Mouse (Mus musculus) MEL (cell line): ENCODE results near the gene Procr. TPM values are rescaled to one million over a fixed set of nuclear protein-coding genes. Genes with fewer than 3 reads are reported as not detected.
A peak's percentile ranks its signal among the peaks of the same experiment; 100 is the strongest.

Experiments
- DNase-seq: peaks from one replicate; pipeline ENCODE4 v3.0.0; 2011; ENCODE audit warnings: low read depth, low spot score
- H3K27ac ChIP-seq: 2 replicates; pipeline ENCODE4 v1.5.1; 2012; ENCODE audit warnings: low read depth, mild to moderate bottlenecking, control low read depth, low read length, moderate library complexity; ENCODE audit not compliant: control insufficient read depth
- H3K27me3 ChIP-seq, 2 experiments: fragments of 150-350 bp in 1 of 2; sonication (generic) in 1 of 2; 2 replicates each; pipeline ENCODE4 v1.6.1; 2012; ENCODE audit warnings: low read length in 2 of 2, mild to moderate bottlenecking in 2 of 2, improper control_type of control experiment in 1 of 2, moderate library complexity in 1 of 2; ENCODE audit not compliant: insufficient read depth in 2 of 2, control insufficient read depth in 1 of 2
- H3K36me3 ChIP-seq, 2 experiments: 2 replicates each; pipeline ENCODE4 v1.6.1; 2012 to 2014; ENCODE audit warnings: low read length in 2 of 2, improper control_type of control experiment in 1 of 2, inconsistent platforms in 1 of 2, mild to moderate bottlenecking in 1 of 2; ENCODE audit not compliant: insufficient read depth in 2 of 2, control insufficient read depth in 1 of 2
- H3K4me1 ChIP-seq, 2 experiments: fragments of 150-350 bp in 1 of 2; sonication (generic) in 1 of 2; 2 replicates each; pipeline ENCODE4 v1.6.1; 2012; ENCODE audit warnings: low read length in 2 of 2, improper control_type of control experiment in 1 of 2, mild to moderate bottlenecking in 1 of 2; ENCODE audit not compliant: insufficient read depth in 2 of 2, control insufficient read depth in 1 of 2
- H3K4me3 ChIP-seq, 2 experiments: fragments of 150-350 bp in 1 of 2; sonication (generic) in 1 of 2; 2 replicates each; pipeline ENCODE4 v1.5.1; 2012; ENCODE audit warnings: low read depth in 2 of 2, low read length in 2 of 2, mild to moderate bottlenecking in 2 of 2, moderate library complexity in 2 of 2, control low read depth in 1 of 2, improper control_type of control experiment in 1 of 2; ENCODE audit not compliant: control insufficient read depth in 1 of 2, insufficient read depth in 1 of 2
- H3K79me2 ChIP-seq: 2 replicates; pipeline ENCODE4 v1.6.1; 2012; ENCODE audit warnings: mild to moderate bottlenecking, low read length, moderate library complexity; ENCODE audit not compliant: control insufficient read depth, poor library complexity, insufficient read depth
- H3K9ac ChIP-seq: 2 replicates; pipeline ENCODE4 v1.6.1; 2012; ENCODE audit warnings: low read depth, mild to moderate bottlenecking, control low read depth, low read length, moderate library complexity; ENCODE audit not compliant: control insufficient read depth, poor library complexity, severe bottlenecking
- H3K9me3 ChIP-seq: fragments of 150-350 bp; sonication (generic); replicated peaks from 2 replicates; pipeline ENCODE4 v1.6.1; 2012; ENCODE audit warnings: mild to moderate bottlenecking, low read length, improper control_type of control experiment, moderate library complexity; ENCODE audit not compliant: insufficient read depth
- BHLHE40 ChIP-seq: IDR thresholded peaks from 2 replicates; pipeline ENCODE4 v1.6.1; 2012; ENCODE audit warnings: low read depth, mild to moderate bottlenecking, inconsistent platforms, low read length, improper control_type of control experiment, borderline replicate concordance
- CTCF ChIP-seq, 3 experiments: IDR thresholded peaks in 2 of 3; conservative IDR thresholded peaks in 1 of 3; 2 replicates each; pipeline ENCODE4 v1.5.1; 2011 to 2012; ENCODE audit warnings: low read length in 3 of 3, low read depth in 2 of 3, mild to moderate bottlenecking in 2 of 3, improper control_type of control experiment in 1 of 3, inconsistent platforms in 1 of 3, mixed read lengths in 1 of 3, moderate library complexity in 1 of 3; ENCODE audit not compliant: control insufficient read depth in 1 of 3, insufficient read depth in 1 of 3, poor library complexity in 1 of 3, severe bottlenecking in 1 of 3
- ELF1 ChIP-seq: IDR thresholded peaks from 2 replicates; pipeline ENCODE4 v1.6.1; 2014; ENCODE audit warnings: low read depth, mild to moderate bottlenecking, inconsistent platforms, low read length, improper control_type of control experiment, moderate library complexity
- EP300 ChIP-seq, 2 experiments: IDR thresholded peaks; 2 replicates each; pipeline ENCODE4 v1.6.1; 2011; ENCODE audit warnings: improper control_type of control experiment in 2 of 2, low read length in 2 of 2, low read depth in 1 of 2, mild to moderate bottlenecking in 1 of 2
- GABPA ChIP-seq: IDR thresholded peaks from 2 replicates; pipeline ENCODE4 v1.6.1; 2012; ENCODE audit warnings: low read depth, mild to moderate bottlenecking, inconsistent platforms, low read length, improper control_type of control experiment, moderate library complexity
- KAT2A ChIP-seq: conservative IDR thresholded peaks from 2 replicates; pipeline ENCODE4 v1.6.1; 2012; ENCODE audit warnings: low read depth, low read length, improper control_type of control experiment, inconsistent platforms
- MAX ChIP-seq: IDR thresholded peaks from 2 replicates; pipeline ENCODE4 v1.6.1; 2011; ENCODE audit warnings: low read length, improper control_type of control experiment
- MAZ ChIP-seq: IDR thresholded peaks from 2 replicates; pipeline ENCODE4 v1.6.1; 2012; ENCODE audit warnings: low read depth, mild to moderate bottlenecking, inconsistent platforms, low read length, improper control_type of control experiment
- MXI1 ChIP-seq: IDR thresholded peaks from 2 replicates; pipeline ENCODE4 v1.6.1; 2011; ENCODE audit warnings: mild to moderate bottlenecking, low read depth, low read length, improper control_type of control experiment
- MYB ChIP-seq: IDR thresholded peaks from 2 replicates; pipeline ENCODE4 v1.6.1; 2011; ENCODE audit warnings: mild to moderate bottlenecking, low read depth, low read length, improper control_type of control experiment
- MYC ChIP-seq: IDR thresholded peaks from 2 replicates; pipeline ENCODE4 v1.6.1; 2011; ENCODE audit warnings: low read depth, mild to moderate bottlenecking, low read length, improper control_type of control experiment, moderate library complexity
- POLR2A ChIP-seq, 2 experiments: IDR thresholded peaks; 2 replicates each; pipeline ENCODE4 v1.6.1; 2011 to 2012; ENCODE audit warnings: low read length in 2 of 2, mild to moderate bottlenecking in 2 of 2, control low read depth in 1 of 2, improper control_type of control experiment in 1 of 2, low read depth in 1 of 2, moderate library complexity in 1 of 2; ENCODE audit not compliant: control insufficient read depth in 1 of 2, insufficient read depth in 1 of 2, poor library complexity in 1 of 2
- POLR2AphosphoS2 ChIP-seq: IDR thresholded peaks from 2 replicates; pipeline ENCODE4 v1.6.1; 2011; ENCODE audit warnings: low read length, improper control_type of control experiment
- POLR2AphosphoS5 ChIP-seq: IDR thresholded peaks from 2 replicates; pipeline ENCODE4 v1.6.1; 2012; ENCODE audit warnings: low read depth, borderline replicate concordance, mild to moderate bottlenecking, inconsistent platforms, low read length, moderate library complexity, mixed read lengths
- RAD21 ChIP-seq: IDR thresholded peaks from 2 replicates; pipeline ENCODE4 v1.6.1; 2011; ENCODE audit warnings: mild to moderate bottlenecking, low read depth, low read length, improper control_type of control experiment
- RCOR1 ChIP-seq: IDR thresholded peaks from 2 replicates; pipeline ENCODE4 v1.6.1; 2012; ENCODE audit warnings: low read depth, mild to moderate bottlenecking, inconsistent platforms, low read length, improper control_type of control experiment
- SMC3 ChIP-seq: IDR thresholded peaks from 2 replicates; pipeline ENCODE4 v1.6.1; 2011; ENCODE audit warnings: low read depth, low read length, improper control_type of control experiment
- TAL1 ChIP-seq: IDR thresholded peaks from 2 replicates; pipeline ENCODE4 v1.6.1; 2012; ENCODE audit warnings: mild to moderate bottlenecking, inconsistent platforms, low read length, moderate library complexity, mixed read lengths
- TBP ChIP-seq: IDR thresholded peaks from 2 replicates; pipeline ENCODE4 v1.8.0; 2011; ENCODE audit warnings: low read depth, low read length, improper control_type of control experiment
- TCF12 ChIP-seq: IDR thresholded peaks from 2 replicates; pipeline ENCODE4 v1.6.1; 2014; ENCODE audit warnings: low read depth, mild to moderate bottlenecking, inconsistent platforms, low read length, improper control_type of control experiment, moderate library complexity
- USF1 ChIP-seq: IDR thresholded peaks from 2 replicates; pipeline ENCODE4 v1.6.1; 2014; ENCODE audit warnings: low read depth, mild to moderate bottlenecking, inconsistent platforms, low read length, improper control_type of control experiment, moderate library complexity
- ZC3H11A ChIP-seq: IDR thresholded peaks from 2 replicates; pipeline ENCODE4 v1.6.1; 2012; ENCODE audit warnings: low read depth, mild to moderate bottlenecking, inconsistent platforms, low read length, improper control_type of control experiment
- ZMIZ1 ChIP-seq: IDR thresholded peaks from 2 replicates; pipeline ENCODE4 v1.6.1; 2012; ENCODE audit warnings: low read depth, mild to moderate bottlenecking, inconsistent platforms, low read length, improper control_type of control experiment, moderate library complexity
- ZNF384 ChIP-seq: IDR thresholded peaks from 2 replicates; pipeline ENCODE4 v1.6.1; 2012; ENCODE audit warnings: low read depth, mild to moderate bottlenecking, inconsistent platforms, low read length, improper control_type of control experiment
- polyA plus RNA-seq, 2 experiments: library from polyadenylated mRNA; stranded (reverse) in 1 of 2; unstranded in 1 of 2; fragments of >175 nt in 1 of 2; fragments of >200 nt in 1 of 2; gene quantifications; 2 replicates each; pipeline versions ENCODE4 v1.2.1 to v1.2.4; 2012; ENCODE audit warnings: low replicate concordance in 2 of 2, low read depth in 1 of 2; ENCODE audit not compliant: insufficient read length in 2 of 2, insufficient read depth in 1 of 2, missing spikeins in 1 of 2
- total RNA-seq: library from RNA; depleted of rRNA; stranded (reverse); fragments of 300-350 nt; gene quantifications from 2 replicates; pipeline ENCODE4 v1.2.3, GENCODE M21; 2012

The Procr gene
- total and polyA plus RNA-seq, 3 experiments, result 0.15 TPM; not detected in 2

- H3K27me3 ChIP-seq, result peaks cover 4 to 5% of the 10 kb centered on the region in 2 experiments; a peak in 3 of 4 replicates
- 0 out of 4 replicates have a peak, but pooled peaks cover 0 to 7% of the 10 kb centered on the region in 2 experiments for H3K4me1 ChIP-seq
- H3K79me2 ChIP-seq, result no peaks in the 10 kb centered on the region
- DNase-seq, result peak; percentile 85
- no peak overlapping the region for H3K27ac ChIP-seq
- TF ChIP-seq TBP (no peak), TAL1 (no peak), MAZ (no peak), ZNF384 (peak; percentile 85), BHLHE40 (peak; percentile 22; the same call in 1 of the 2 replicates), MYC (no peak), CTCF (IDR thresholded peaks at IDR 0.05 in 2 of 3, conservative IDR thresholded peaks at IDR 0.05 in 1 of 3; ENCODE audit: control insufficient read depth in 1 of 3, insufficient read depth in 1 of 3, low read depth in 2 of 3, low read length in 3 of 3, poor library complexity in 1 of 3, severe bottlenecking in 1 of 3) (peak; percentile 75 to 83 (median 81)), ZMIZ1 (no peak), SMC3 (peak; percentile 69), ZC3H11A (peak; percentile 28; the same call in 1 of the 2 replicates), RAD21 (peak; percentile 64), ELF1 (no peak)
- TF ChIP-seq, all 39 proteins: peak for 6
- Histone ChIP-seq H3K36me3 (no peaks in the 10 kb centered on the region), H3K4me3 (no peak overlapping the region), H3K9me3 (no peaks in the 10 kb centered on the region), H3K9ac (no peak overlapping the region)
These were observed 4.8 kb downstream of the Procr start for GRCm38 (mm10) chr2:155755746-155756145.

GRCm38 (mm10) chr2:155756855-155757566, 6.1 kb downstream of the Procr start:
- H3K4me1 ChIP-seq, result 0 out of 4 replicates have a peak, but pooled peaks cover 0 to 4% of the 10 kb centered on the region in 2 experiments
- H3K27ac ChIP-seq, result no peak overlapping the region
- TF ChIP-seq KAT2A (no peak), MXI1 (peak; percentile 71), RAD21 (peak; percentile 12), GABPA (no peak), CTCF (IDR thresholded peaks at IDR 0.05 in 2 of 3, conservative IDR thresholded peaks at IDR 0.05 in 1 of 3; ENCODE audit: control insufficient read depth in 1 of 3, insufficient read depth in 1 of 3, low read depth in 2 of 3, low read length in 3 of 3, poor library complexity in 1 of 3, severe bottlenecking in 1 of 3) (peak; percentile 21 to 66 (median 53); a peak in 5 of 6 replicates), POLR2AphosphoS2 (no peak), USF1 (peak; percentile 45; the same call in 1 of the 2 replicates), EP300 (IDR thresholded peaks at IDR 0.05; ENCODE audit: low read depth in 1 of 2, low read length in 2 of 2) (peak; percentile 29 to 40; a peak in 3 of 4 replicates), POLR2AphosphoS5 (no peak), MYC (peak; percentile 94), TCF12 (no peak), MAX (peak; percentile 68; the same call in 1 of the 2 replicates), SMC3 (peak; percentile 34), RCOR1 (no peak), MYB (no peak), POLR2A (IDR thresholded peaks at IDR 0.05; ENCODE audit: control insufficient read depth in 1 of 2, insufficient read depth in 1 of 2, low read depth in 1 of 2, low read length in 2 of 2, poor library complexity in 1 of 2) (no peak)
- no peaks in the 10 kb centered on the region for H3K79me2 ChIP-seq
- peak; percentile 53 for DNase-seq
- peaks cover 4 to 5% of the 10 kb centered on the region in 2 experiments; a peak in 3 of 4 replicates for H3K27me3 ChIP-seq
- no peak overlapping the region for H3K4me3 ChIP-seq
- H3K9ac ChIP-seq, result no peak overlapping the region
- H3K9me3 ChIP-seq, result no peaks in the 10 kb centered on the region
- H3K36me3 ChIP-seq, result no peaks in the 10 kb centered on the region
